Mouse (Mus musculus): Measurements from ENCODE around the gene Unc5cl. TPM values are rescaled to one million over a fixed set of nuclear protein-coding genes. Genes with fewer than 3 reads are reported as not detected.

The Unc5cl gene
- polyA plus RNA-seq, 1 experiment: 0.58 TPM

GRCm38 (mm10) chr17:48492621-48493020 is 37.9 kb downstream of the Unc5cl start:
- 51% methylated on average over 8 of the region's 8 CpGs for WGBS
- TF ChIP-seq CTCF (conservative IDR thresholded peaks at IDR 0.05; ENCODE audit: insufficient read depth, insufficient read length, low read depth, low read length) (no peak), POLR2A (IDR thresholded peaks at IDR 0.05; ENCODE audit: low read depth, low read length) (no peak)
- peak; percentile 70 for DNase-seq
- no peak overlapping the region for H3K27ac ChIP-seq (ENCODE audit: insufficient read depth, low read depth, low read length)
- H3K4me3 ChIP-seq (ENCODE audit: insufficient read depth, low read depth, low read length): no peak overlapping the region
- H3K36me3 ChIP-seq (ENCODE audit: control insufficient read depth, insufficient read depth, low read length): no peaks in the 10 kb centered on the region
- H3K4me1 ChIP-seq (ENCODE audit: control insufficient read depth, insufficient read depth, low read length): no peaks in the 10 kb centered on the region
- H3K27me3 ChIP-seq (replicated peaks; ENCODE audit: control insufficient read depth, insufficient read depth, low read length): no peaks in the 10 kb centered on the region

- H3K36me3 ChIP-seq (ENCODE audit: control insufficient read depth, insufficient read depth, low read length): no peaks in the 10 kb centered on the region
- no peaks in the 10 kb centered on the region for H3K27me3 ChIP-seq (replicated peaks; ENCODE audit: control insufficient read depth, insufficient read depth, low read length)
- DNase-seq: no peak
- no peaks in the 10 kb centered on the region for H3K4me1 ChIP-seq (ENCODE audit: control insufficient read depth, insufficient read depth, low read length)
- TF ChIP-seq CTCF (conservative IDR thresholded peaks at IDR 0.05; ENCODE audit: insufficient read depth, insufficient read length, low read depth, low read length): no peak
- TF ChIP-seq POLR2A (IDR thresholded peaks at IDR 0.05; ENCODE audit: low read depth, low read length): no peak
- no peak overlapping the region for H3K4me3 ChIP-seq (ENCODE audit: insufficient read depth, low read depth, low read length)
- H3K27ac ChIP-seq (ENCODE audit: insufficient read depth, low read depth, low read length): no peak overlapping the region
- WGBS: 41% methylated on average over 7 of the region's 7 CpGs
Measured at GRCm38 (mm10) chr17:48493582-48493981, 38.9 kb downstream of the Unc5cl start.

GRCm38 (mm10) chr17:48493986-48494385 is 39.3 kb downstream of the Unc5cl start:
- Histone ChIP-seq H3K4me1 (ENCODE audit: control insufficient read depth, insufficient read depth, low read length) (no peaks in the 10 kb centered on the region), H3K4me3 (ENCODE audit: insufficient read depth, low read depth, low read length) (no peak overlapping the region), H3K27ac (ENCODE audit: insufficient read depth, low read depth, low read length) (no peak overlapping the region), H3K36me3 (ENCODE audit: control insufficient read depth, insufficient read depth, low read length) (no peaks in the 10 kb centered on the region), H3K27me3 (replicated peaks; ENCODE audit: control insufficient read depth, insufficient read depth, low read length) (no peaks in the 10 kb centered on the region)
- TF ChIP-seq CTCF (conservative IDR thresholded peaks at IDR 0.05; ENCODE audit: insufficient read depth, insufficient read length, low read depth, low read length): no peak
- DNase-seq: no peak
- WGBS: 64% methylated on average over 8 of the region's 8 CpGs

- no peak for TF ChIP-seq CTCF (conservative IDR thresholded peaks at IDR 0.05; ENCODE audit: insufficient read depth, insufficient read length, low read depth, low read length)
- TF ChIP-seq POLR2A (IDR thresholded peaks at IDR 0.05; ENCODE audit: low read depth, low read length): no peak
- H3K27ac ChIP-seq (ENCODE audit: insufficient read depth, low read depth, low read length): no peak overlapping the region
- no peaks in the 10 kb centered on the region for H3K36me3 ChIP-seq (ENCODE audit: control insufficient read depth, insufficient read depth, low read length)
- DNase-seq: peak; percentile 78
- 0 out of 2 replicates have a peak, but pooled peaks cover 8% of the 10 kb centered on the region for H3K4me1 ChIP-seq (ENCODE audit: control insufficient read depth, insufficient read depth, low read length)
- H3K4me3 ChIP-seq (ENCODE audit: insufficient read depth, low read depth, low read length): no peak overlapping the region
- WGBS: 34% methylated on average over 3 of the region's 3 CpGs
- no peaks in the 10 kb centered on the region for H3K27me3 ChIP-seq (replicated peaks; ENCODE audit: control insufficient read depth, insufficient read depth, low read length)
Measured at GRCm38 (mm10) chr17:48497986-48498385, 43.3 kb downstream of the Unc5cl start.

- DNase-seq: peak; percentile 81
- H3K27me3 ChIP-seq (replicated peaks; ENCODE audit: control insufficient read depth, insufficient read depth, low read length): no peaks in the 10 kb centered on the region
- 0 out of 2 replicates have a peak, but pooled peaks cover 8% of the 10 kb centered on the region for H3K4me1 ChIP-seq (ENCODE audit: control insufficient read depth, insufficient read depth, low read length)
- no peak overlapping the region for H3K27ac ChIP-seq (ENCODE audit: insufficient read depth, low read depth, low read length)
- 53% methylated on average over 7 of the region's 7 CpGs for WGBS
- H3K36me3 ChIP-seq (ENCODE audit: control insufficient read depth, insufficient read depth, low read length): no peaks in the 10 kb centered on the region
- TF ChIP-seq CTCF (conservative IDR thresholded peaks at IDR 0.05; ENCODE audit: insufficient read depth, insufficient read length, low read depth, low read length) (no peak), POLR2A (IDR thresholded peaks at IDR 0.05; ENCODE audit: low read depth, low read length) (no peak)
- H3K4me3 ChIP-seq (ENCODE audit: insufficient read depth, low read depth, low read length): no peak overlapping the region
Measured at GRCm38 (mm10) chr17:48500846-48501445, 46.2 kb downstream of the Unc5cl start.

- Histone ChIP-seq H3K27ac (ENCODE audit: insufficient read depth, low read depth, low read length) (no peak overlapping the region), H3K27me3 (replicated peaks; ENCODE audit: control insufficient read depth, insufficient read depth, low read length) (no peaks in the 10 kb centered on the region), H3K36me3 (ENCODE audit: control insufficient read depth, insufficient read depth, low read length) (no peaks in the 10 kb centered on the region), H3K4me3 (ENCODE audit: insufficient read depth, low read depth, low read length) (no peak overlapping the region), H3K4me1 (ENCODE audit: control insufficient read depth, insufficient read depth, low read length) (0 out of 2 replicates have a peak, but pooled peaks cover 8% of the 10 kb centered on the region)
- WGBS: 47% methylated on average over 3 of the region's 3 CpGs
- no peak for DNase-seq
- TF ChIP-seq POLR2A (IDR thresholded peaks at IDR 0.05; ENCODE audit: low read depth, low read length) (no peak), CTCF (conservative IDR thresholded peaks at IDR 0.05; ENCODE audit: insufficient read depth, insufficient read length, low read depth, low read length) (no peak)
Measured at GRCm38 (mm10) chr17:48505006-48505405, 50.3 kb downstream of the Unc5cl start.

GRCm38 (mm10) chr17:48506986-48507385 is 52.3 kb downstream of the Unc5cl start:
- 64% methylated on average over 4 of the region's 4 CpGs for WGBS

More at GRCm38 (mm10) chr17:48506986-48507385, 52.3 kb downstream of the Unc5cl start:
- Histone ChIP-seq H3K27ac (ENCODE audit: insufficient read depth, low read depth, low read length) (no peak overlapping the region), H3K27me3 (replicated peaks; ENCODE audit: control insufficient read depth, insufficient read depth, low read length) (no peaks in the 10 kb centered on the region), H3K36me3 (ENCODE audit: control insufficient read depth, insufficient read depth, low read length) (no peaks in the 10 kb centered on the region), H3K4me3 (ENCODE audit: insufficient read depth, low read depth, low read length) (no peak overlapping the region), H3K4me1 (ENCODE audit: control insufficient read depth, insufficient read depth, low read length) (no peaks in the 10 kb centered on the region)
- DNase-seq: no peak
- TF ChIP-seq CTCF (conservative IDR thresholded peaks at IDR 0.05; ENCODE audit: insufficient read depth, insufficient read length, low read depth, low read length) (no peak), POLR2A (IDR thresholded peaks at IDR 0.05; ENCODE audit: low read depth, low read length) (no peak)

Data from kidney, adult 2 months (tissue).